Comparison of ENCODE assay signal across 15 mouse cellular contexts in genomic region chr1:3913631-3914030, GRCm38 (mm10).
A peak's percentile ranks its signal among the peaks of the same experiment; 100 is the strongest.
DNase-seq lines count a peak whose midpoint lies in the region; ATAC-seq and TF ChIP-seq lines count a peak whose summit lies in the region.
"Had no signal": no experiment of that assay in that cellular context is flagged by ENCODE, and none has a peak within 500 bp of the region (broad histone marks: within the 10 kb centered on the region; RNA-seq: fewer than 3 reads in every experiment).

No protein-coding gene starts in this region.

- WGBS in embryonic facial prominence, embryonic 13.5 days, result 20% methylated on average over 1 of the region's 1 CpGs
- WGBS in embryonic facial prominence, embryonic 10.5 days, result 67% methylated on average over 1 of the region's 1 CpGs
- WGBS in kidney, postnatal 0 days, result 54% methylated on average over 1 of the region's 1 CpGs
- WGBS in forebrain, postnatal 0 days, result 24% methylated on average over 1 of the region's 1 CpGs

- H3K27ac ChIP-seq in embryonic facial prominence, embryonic 13.5 days, result no peak overlapping the region
- H3K27ac ChIP-seq in embryonic facial prominence, embryonic 10.5 days (replicated peaks), result no peak overlapping the region
- no peak overlapping the region for H3K27ac ChIP-seq in kidney, postnatal 0 days
- H3K27ac ChIP-seq in forebrain, postnatal 0 days (ENCODE audit: low read depth, low read length), result no peak overlapping the region
- H3K27ac ChIP-seq: embryonic facial prominence, embryonic 12.5 days; heart, embryonic 15.5 days; limb, embryonic 12.5 days; macrophage had no signal

- H3K27me3 ChIP-seq in embryonic facial prominence, embryonic 13.5 days, result no peaks in the 10 kb centered on the region
- H3K27me3 ChIP-seq in embryonic facial prominence, embryonic 10.5 days (replicated peaks; ENCODE audit: low read depth, poor library complexity, severe bottlenecking), result no peaks in the 10 kb centered on the region
- H3K27me3 ChIP-seq in kidney, postnatal 0 days (ENCODE audit: insufficient read depth, low read length), result no peaks in the 10 kb centered on the region
- no peaks in the 10 kb centered on the region for H3K27me3 ChIP-seq in forebrain, postnatal 0 days (ENCODE audit: insufficient read depth, low read length)
- H3K27me3 ChIP-seq: embryonic facial prominence, embryonic 12.5 days; heart, embryonic 15.5 days; limb, embryonic 12.5 days had no signal

- no peaks in the 10 kb centered on the region for H3K36me3 ChIP-seq in embryonic facial prominence, embryonic 13.5 days
- no peaks in the 10 kb centered on the region for H3K36me3 ChIP-seq in embryonic facial prominence, embryonic 10.5 days (replicated peaks)
- H3K36me3 ChIP-seq in kidney, postnatal 0 days (ENCODE audit: insufficient read depth, low read length), result no peaks in the 10 kb centered on the region
- no peaks in the 10 kb centered on the region for H3K36me3 ChIP-seq in forebrain, postnatal 0 days (ENCODE audit: insufficient read depth)
- H3K36me3 ChIP-seq: embryonic facial prominence, embryonic 12.5 days; heart, embryonic 15.5 days; limb, embryonic 12.5 days had no signal

- H3K4me1 ChIP-seq in embryonic facial prominence, embryonic 13.5 days, result 0 out of 2 replicates have a peak, but pooled peaks cover 3% of the 10 kb centered on the region
- H3K4me1 ChIP-seq in embryonic facial prominence, embryonic 10.5 days, result no peaks in the 10 kb centered on the region
- no peaks in the 10 kb centered on the region for H3K4me1 ChIP-seq in kidney, postnatal 0 days (replicated peaks; ENCODE audit: insufficient read depth, low read length)
- H3K4me1 ChIP-seq in forebrain, postnatal 0 days (ENCODE audit: insufficient read depth), result no peaks in the 10 kb centered on the region
- H3K4me1 ChIP-seq: embryonic facial prominence, embryonic 12.5 days; heart, embryonic 15.5 days; limb, embryonic 12.5 days had no signal

- DNase-seq in embryonic facial prominence, embryonic 10.5 days (ENCODE audit: low spot score), result no peak
- peak; percentile 4 for DNase-seq in kidney, postnatal 0 days (ENCODE audit: low spot score)
- no peak for DNase-seq in kidney, adult 9 months
- DNase-seq in R1 (ENCODE audit: low read depth, low spot score), result peak; percentile 27
- peak; percentile 27 for DNase-seq in forebrain, postnatal 0 days
- DNase-seq: cerebellum, adult 9-11 months; right cerebral cortex, postnatal 4 days; thymus, postnatal 4 days had no signal

- ATAC-seq in embryonic facial prominence, embryonic 13.5 days (ENCODE audit: insufficient number of reproducible peaks, insufficient read depth, low FRiP score, low TSS enrichment, low read depth), result peak; percentile 32; the same call in 1 of the 2 replicates
- no peak for ATAC-seq in kidney, postnatal 0 days (replicated peaks; ENCODE audit: low FRiP score, low read depth)
- peak; percentile 58; the same call in 1 of the 2 replicates for ATAC-seq in forebrain, postnatal 0 days
- ATAC-seq in megakaryocyte, adult 5-6 weeks (ENCODE audit: poor library complexity, severe bottlenecking), result no peak
- ATAC-seq in erythroid progenitor cell, adult 5-6 weeks (replicated peaks; ENCODE audit: low FRiP score, poor library complexity, severe bottlenecking), result no peak

- TF ChIP-seq CTCF in kidney, postnatal 0 days (IDR thresholded peaks at IDR 0.05; ENCODE audit: low read depth), result no peak
- no peak for TF ChIP-seq CTCF in forebrain, postnatal 0 days (IDR thresholded peaks at IDR 0.05; ENCODE audit: low read depth)

- H3K4me2 ChIP-seq in embryonic facial prominence, embryonic 13.5 days, result no peak overlapping the region
- H3K4me2 ChIP-seq in kidney, postnatal 0 days (ENCODE audit: low read length), result no peak overlapping the region
- H3K4me2 ChIP-seq in forebrain, postnatal 0 days (ENCODE audit: low read depth), result no peak overlapping the region
- H3K4me2 ChIP-seq: embryonic facial prominence, embryonic 12.5 days; heart, embryonic 15.5 days; limb, embryonic 12.5 days had no signal

- H3K9ac ChIP-seq in embryonic facial prominence, embryonic 13.5 days, result no peak overlapping the region
- no peak overlapping the region for H3K9ac ChIP-seq in kidney, postnatal 0 days (ENCODE audit: low read depth, low read length)
- H3K9ac ChIP-seq in forebrain, postnatal 0 days, result no peak overlapping the region
- H3K9ac ChIP-seq: embryonic facial prominence, embryonic 12.5 days; heart, embryonic 15.5 days; limb, embryonic 12.5 days had no signal

- H3K4me3 ChIP-seq in embryonic facial prominence, embryonic 13.5 days, result no peak overlapping the region
- no peak overlapping the region for H3K4me3 ChIP-seq in embryonic facial prominence, embryonic 10.5 days
- no peak overlapping the region for H3K4me3 ChIP-seq in kidney, postnatal 0 days (replicated peaks; ENCODE audit: low read depth, low read length)
- H3K4me3 ChIP-seq in forebrain, postnatal 0 days (ENCODE audit: low read depth, low read length), result no peak overlapping the region
- H3K4me3 ChIP-seq: embryonic facial prominence, embryonic 12.5 days; heart, embryonic 15.5 days; limb, embryonic 12.5 days had no signal

- no peaks in the 10 kb centered on the region for H3K9me3 ChIP-seq in embryonic facial prominence, embryonic 13.5 days
- H3K9me3 ChIP-seq in embryonic facial prominence, embryonic 10.5 days, result no peaks in the 10 kb centered on the region
- H3K9me3 ChIP-seq in kidney, postnatal 0 days (replicated peaks; ENCODE audit: low read length), result no peaks in the 10 kb centered on the region
- no peaks in the 10 kb centered on the region for H3K9me3 ChIP-seq in forebrain, postnatal 0 days (ENCODE audit: low read length)
- H3K9me3 ChIP-seq: heart, embryonic 15.5 days; limb, embryonic 12.5 days had no signal

Comparison
In these comparisons a context has a peak if more than half of its experiments do, and no peak if none do; other contexts are left out.
1. DNase-seq: peak in kidney, postnatal 0 days (single experiment), R1 (single experiment) and forebrain, postnatal 0 days (single experiment); none in embryonic facial prominence, embryonic 10.5 days (single experiment) and kidney, adult 9 months (single experiment).
2. ATAC-seq: peak in embryonic facial prominence, embryonic 13.5 days (single experiment) and forebrain, postnatal 0 days (single experiment); none in kidney, postnatal 0 days (single experiment), megakaryocyte, adult 5-6 weeks (single experiment) and erythroid progenitor cell, adult 5-6 weeks (single experiment).